Mouse (Mus musculus) urinary bladder, postnatal 25 days (tissue): ENCODE data around the gene Adgrd1.
"Not testable (repeated sequence)": the region's sequence is repeated elsewhere in the genome, so short reads cannot be mapped to it uniquely, and the experiment has no call there.

Experiments used
- DNase-seq: peaks from one replicate; pipeline ENCODE4 v3.0.0; 2022; ENCODE audit warnings: low spot score

The Adgrd1 gene

GRCm38 (mm10) chr5:129093158-129093557, 3.4 kb upstream of the Adgrd1 start:
- no peak for DNase-seq

GRCm38 (mm10) chr5:129094236-129094635, 2.3 kb upstream of the Adgrd1 start:
- DNase-seq: no peak

- DNase-seq: no peak
Observed at GRCm38 (mm10) chr5:129104043-129104442, 7.5 kb downstream of the Adgrd1 start.

GRCm38 (mm10) chr5:129111729-129112128, 15.2 kb downstream of the Adgrd1 start:
- DNase-seq: no peak

DNA sequence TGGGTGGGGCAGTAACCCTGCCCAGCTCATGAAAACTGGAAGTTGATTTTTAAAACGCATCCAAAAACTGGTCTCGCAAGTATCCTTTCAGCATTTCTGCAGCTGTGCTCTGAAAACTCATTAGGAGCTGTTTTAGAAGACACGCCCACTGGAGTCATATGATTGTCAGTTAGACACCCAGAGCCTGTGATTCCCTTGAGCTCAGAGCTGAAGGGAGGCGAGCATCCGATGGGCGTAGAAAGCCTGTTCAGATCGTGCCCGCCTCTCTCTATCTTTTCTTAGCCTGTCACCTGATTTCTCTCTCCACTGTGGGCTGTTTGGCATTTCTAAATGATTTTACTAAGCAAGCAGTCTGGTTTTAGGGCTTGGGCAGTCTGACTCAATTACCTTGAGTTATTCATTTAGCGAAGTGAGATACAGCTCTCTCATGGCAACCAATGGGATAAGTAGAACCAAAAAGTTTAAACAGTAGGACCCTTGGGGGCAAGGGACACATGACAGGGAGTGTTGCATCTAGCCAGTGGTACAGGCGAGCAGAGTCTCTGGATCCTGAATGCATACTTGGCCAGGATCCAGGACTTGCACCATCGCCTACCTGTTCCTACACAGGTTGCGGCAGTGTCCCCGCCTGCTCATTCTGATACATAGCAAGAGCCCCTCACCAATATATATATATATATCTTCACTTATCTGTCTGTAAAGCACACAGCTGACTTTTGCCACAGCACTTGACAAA, 17.4 kb downstream of the Adgrd1 start:
- DNase-seq: no peak

DNA sequence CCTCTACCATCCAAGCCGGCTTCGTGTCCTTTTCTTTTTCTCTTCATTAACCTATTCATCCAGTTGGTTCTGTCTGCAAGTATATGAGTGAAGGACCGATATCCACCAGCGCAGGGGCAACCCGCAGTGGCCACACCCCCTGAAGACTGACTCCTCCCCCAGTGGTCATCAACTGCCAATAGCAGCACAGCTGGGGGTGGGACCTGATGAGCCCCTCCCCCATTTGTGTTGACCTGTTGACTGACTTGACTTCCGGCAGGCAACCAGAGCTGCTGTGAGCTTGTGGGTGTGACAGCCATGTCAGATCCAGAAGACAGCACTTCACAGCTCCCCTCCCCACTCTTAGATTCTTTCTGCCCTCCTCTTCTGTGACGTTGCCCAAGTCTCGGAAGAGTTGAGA, 19.7 kb downstream of the Adgrd1 start:
- DNase-seq: no peak

DNA sequence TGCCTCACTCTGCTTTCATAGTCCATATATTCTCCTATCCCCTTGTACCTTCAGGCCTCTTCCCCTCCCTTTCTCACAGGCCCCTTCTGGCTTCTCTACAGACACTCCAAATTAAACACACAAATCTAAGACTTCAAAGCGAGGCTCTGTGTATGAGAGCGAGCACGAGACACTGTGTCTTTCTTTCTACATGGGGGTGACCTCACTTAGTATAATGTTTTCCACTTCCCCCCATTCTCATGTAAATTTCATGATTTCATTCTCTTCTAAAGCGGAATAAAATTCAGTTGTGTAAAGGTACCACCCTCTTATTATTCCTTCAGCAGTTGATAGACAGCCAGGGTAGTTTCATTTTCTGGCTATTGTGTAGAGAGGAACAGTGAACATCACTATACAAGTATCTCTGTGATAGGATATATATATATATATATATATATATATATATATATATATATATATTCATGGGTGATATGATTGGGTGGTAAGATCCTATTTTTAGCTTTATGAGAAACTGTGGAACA, 21.1 kb downstream of the Adgrd1 start:
- DNase-seq: no peak

DNA sequence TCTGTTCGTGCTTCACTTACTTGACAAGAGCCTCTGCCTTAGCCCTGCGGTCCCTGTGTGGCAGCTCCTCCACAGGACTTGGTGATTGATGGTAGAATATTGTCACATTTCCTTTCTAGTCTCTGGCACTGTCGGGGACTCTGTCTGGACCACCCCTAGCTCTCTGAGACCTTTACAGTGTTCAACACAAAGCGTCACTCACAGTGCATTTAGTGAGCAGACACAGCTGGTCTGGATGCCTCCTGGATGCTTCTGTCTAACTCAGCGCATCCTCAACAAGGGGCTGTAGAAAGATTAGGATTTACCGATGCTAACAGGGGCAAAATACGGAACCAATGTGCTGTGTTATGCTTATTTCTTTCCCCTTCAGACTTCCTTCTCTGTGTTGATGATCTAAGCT, 22.0 kb downstream of the Adgrd1 start:
- DNase-seq: no peak

GRCm38 (mm10) chr5:129119146-129119545, 22.6 kb downstream of the Adgrd1 start:
- no peak for DNase-seq

DNA sequence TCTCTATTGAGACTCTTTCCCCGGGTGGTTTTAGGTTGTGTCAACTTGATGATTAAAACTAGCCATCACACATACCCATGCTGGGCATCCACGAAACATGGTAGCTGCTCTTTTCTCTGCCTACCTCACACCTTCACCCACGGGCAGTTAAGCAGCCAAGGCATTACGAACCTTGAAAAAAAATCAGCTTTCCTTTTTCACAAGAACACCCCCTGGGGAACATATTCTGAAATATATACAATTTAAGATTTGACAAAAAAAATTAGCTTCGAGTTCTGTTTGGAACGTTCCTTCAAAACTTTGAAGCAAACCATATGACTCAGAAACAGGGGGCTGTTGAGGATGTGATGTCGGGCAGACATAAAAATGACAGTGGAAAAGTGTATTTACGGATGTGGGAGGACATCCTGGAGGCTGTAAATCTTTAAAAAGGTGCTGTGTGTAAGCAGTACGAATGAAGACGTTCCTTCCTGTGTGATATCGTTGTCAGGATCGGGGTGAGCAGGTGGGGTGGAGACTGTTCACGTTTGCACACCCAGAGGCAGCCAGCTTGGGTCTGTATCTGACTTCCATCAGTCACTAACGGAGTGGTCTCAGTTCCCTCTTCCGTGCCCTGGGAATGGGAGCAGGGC, 25.2 kb downstream of the Adgrd1 start:
- no peak for DNase-seq

DNA sequence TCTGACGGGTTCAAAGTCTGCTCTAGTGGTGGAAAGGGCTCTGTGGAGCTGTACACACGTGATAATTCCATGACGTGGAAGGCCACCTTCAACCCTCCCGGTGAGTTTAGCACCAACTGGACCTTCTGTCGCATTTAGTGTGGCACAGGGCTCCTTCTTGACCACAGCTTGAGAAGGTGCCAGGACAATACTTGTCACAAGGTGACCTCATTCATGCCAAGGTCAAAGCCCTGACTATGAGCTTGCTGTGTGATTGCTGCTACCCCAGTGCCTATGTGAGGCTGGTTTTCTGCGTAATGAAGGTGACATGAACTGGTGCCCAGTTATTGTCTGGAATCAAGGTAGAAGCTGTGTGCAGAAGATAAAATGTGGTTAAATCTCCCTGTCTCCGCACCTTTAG, 25.9 kb downstream of the Adgrd1 start:
- no peak for DNase-seq

DNA sequence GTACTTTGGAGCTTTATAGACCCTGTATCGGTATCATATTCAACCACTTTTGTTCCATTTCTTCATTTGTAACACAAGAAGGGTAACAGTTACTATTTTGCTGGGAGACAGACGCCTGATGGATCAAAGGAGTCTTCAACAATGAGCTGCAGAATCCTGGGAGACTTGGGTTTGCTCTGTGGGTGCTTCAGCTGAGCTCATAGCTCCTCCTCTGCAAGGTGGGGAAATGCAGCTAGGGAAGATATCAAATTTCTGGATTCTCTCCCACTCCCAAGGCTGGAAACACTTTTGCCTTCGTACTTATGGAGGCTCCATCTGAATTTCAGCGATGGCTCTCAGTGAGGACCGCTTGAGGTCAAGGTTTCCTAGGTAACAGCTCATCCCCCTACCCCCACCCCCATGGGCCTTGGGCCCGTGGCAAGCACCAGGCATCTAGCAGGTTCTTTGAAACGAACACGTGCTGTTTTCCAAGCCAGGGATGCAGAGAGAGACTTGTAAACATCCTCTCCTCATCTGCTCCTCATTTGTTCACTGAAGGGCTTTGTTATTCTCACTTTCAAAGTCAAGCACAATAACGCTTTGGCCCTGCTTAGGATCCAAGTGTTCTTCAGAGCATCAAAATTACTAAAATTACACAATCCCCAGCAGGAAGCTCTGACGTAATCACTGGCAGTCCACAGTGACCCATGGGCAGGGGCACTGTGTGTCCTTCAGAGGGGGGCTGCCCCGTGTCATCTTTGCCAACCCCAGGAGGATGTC, 27.7 kb downstream of the Adgrd1 start:
- no peak for DNase-seq

DNA sequence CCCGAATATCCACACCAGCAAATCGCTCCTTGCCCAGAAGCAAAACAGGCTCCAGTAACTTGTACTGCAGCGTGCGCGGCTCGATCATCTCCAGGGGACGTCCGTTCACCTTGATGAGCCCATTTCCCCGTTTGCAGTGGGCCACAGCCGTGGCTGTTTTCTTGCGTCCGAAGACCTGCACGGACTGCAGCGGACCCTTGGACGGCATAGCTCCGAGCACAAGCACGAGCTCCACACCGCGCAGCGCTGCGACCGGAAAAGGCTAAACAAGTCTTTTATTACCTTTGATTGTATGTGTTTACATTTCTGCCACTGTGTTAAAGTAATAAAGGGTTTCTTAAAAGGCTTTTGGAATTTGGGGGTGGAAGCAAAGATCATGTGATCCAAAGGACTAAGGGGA, 31.8 kb downstream of the Adgrd1 start:
- DNase-seq: not testable (repeated sequence)

DNA sequence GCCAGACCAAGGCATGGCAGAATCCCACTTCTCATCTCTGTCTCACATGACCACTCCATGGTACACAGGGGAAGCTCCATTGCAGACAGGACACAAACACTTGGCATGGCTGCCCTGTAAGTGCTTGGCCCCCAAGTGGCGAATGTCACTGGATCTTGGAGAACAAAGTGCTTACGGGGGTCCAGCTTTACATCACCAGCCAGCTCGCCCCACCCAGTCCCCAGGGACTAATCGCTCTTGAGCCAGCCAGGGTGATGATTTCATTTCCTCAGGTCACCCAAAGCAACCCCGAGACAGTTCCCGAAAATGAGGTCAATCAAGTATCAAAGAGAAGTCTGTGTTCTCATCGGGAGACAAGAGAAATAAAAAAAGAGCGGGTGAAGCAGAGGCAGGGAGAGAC, 33.8 kb downstream of the Adgrd1 start:
- no peak for DNase-seq

- DNase-seq: no peak
Observed at GRCm38 (mm10) chr5:129137405-129137804, 40.9 kb downstream of the Adgrd1 start.

DNA sequence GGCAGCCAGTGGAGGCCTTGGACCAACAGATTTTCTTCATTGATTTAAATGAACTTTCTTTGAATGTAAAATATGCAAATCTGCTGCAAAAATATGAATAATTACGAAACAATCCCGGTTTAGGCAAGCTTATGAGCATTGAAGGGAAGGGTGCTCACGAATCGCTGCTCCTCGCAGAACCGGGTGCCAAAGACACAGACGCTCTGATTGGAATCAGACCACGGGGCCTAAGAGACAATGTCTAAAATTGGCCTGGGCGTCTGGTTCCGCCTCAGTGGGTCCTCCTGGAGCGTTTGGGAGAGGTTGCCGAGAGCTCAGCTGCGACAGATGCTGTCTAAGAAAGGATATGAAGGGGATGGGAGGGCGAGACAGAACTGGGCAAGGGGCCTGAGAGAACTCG, 42.0 kb downstream of the Adgrd1 start:
- DNase-seq: no peak

GRCm38 (mm10) chr5:129142801-129143200, 46.3 kb downstream of the Adgrd1 start:
- no peak for DNase-seq

DNA sequence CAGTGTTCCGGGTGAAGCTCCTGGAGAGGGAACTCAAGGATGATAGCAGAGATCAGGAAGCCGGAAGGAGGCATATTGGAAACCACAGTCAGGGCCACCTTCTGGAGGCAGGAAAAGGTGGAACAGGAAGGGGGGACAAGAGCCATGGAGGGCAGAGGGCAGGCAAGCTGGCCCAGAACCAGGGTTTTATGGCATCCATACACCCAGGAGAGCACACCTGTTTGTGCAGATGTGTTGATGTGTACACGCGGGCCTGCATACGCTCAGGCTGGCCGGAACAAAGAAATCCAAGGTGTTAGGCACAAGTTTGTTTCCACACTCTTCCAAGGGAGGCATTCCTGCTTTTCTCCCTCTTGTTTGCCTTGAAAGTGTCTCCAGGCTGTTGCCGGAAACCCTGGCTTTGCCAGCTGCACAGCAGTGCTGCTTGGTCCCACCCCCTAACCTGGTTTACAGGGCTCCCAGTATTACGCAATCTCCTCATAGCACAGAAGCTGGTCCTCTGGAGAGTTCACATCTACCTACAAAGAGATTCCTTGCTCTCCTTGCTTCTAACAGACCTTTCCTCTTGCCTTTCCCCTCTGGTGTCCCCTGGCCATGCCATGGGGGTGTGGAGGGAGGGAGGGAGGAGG, 48.9 kb downstream of the Adgrd1 start:
- DNase-seq: no peak

DNA sequence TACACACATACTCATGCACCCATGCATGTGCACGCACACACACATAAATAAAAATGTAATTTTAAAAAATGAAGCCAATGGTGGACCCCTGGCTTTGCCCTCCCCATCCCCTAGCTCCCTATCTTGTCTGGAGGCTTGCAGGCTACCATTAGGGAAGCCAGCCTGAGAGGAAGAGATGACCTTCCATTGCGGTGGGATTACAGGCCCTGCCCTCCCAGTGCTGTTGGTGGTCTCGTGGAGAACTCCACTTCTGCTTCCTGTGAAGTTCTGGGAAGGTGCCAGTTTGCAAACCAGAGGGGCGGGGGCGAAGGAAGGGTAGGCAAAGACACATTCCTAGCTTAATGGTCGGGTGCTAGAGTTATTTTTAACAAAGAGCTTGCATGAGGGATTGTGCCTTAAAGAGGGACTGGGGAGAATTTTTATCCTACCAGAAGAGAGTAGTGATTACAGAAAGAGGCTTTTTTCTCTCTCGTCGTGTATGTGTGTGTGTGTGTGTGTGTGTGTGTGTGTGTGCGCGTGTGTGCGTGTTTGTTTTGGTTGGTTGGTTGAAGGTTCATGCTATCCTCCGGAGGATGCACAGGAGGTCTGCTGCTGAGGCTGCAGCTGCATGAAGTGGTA, 50.5 kb downstream of the Adgrd1 start:
- no peak for DNase-seq

GRCm38 (mm10) chr5:129148485-129148884, 51.9 kb downstream of the Adgrd1 start:
- DNase-seq: no peak

- no peak for DNase-seq
Observed at GRCm38 (mm10) chr5:129155023-129155901, 58.7 kb downstream of the Adgrd1 start.
